Mouse (Mus musculus) megakaryocyte, adult 5-6 weeks (primary cell): Measurements from ENCODE around the gene Gm9922. TPM values are rescaled to one million over a fixed set of nuclear protein-coding genes. Genes with fewer than 3 reads are reported as not detected.

ENCODE experiments used
- ATAC-seq: 2 replicates; pipeline ENCODE4 v1.8.0; 2016; ENCODE audit warnings: mild to moderate bottlenecking, inconsistent platforms; ENCODE audit not compliant: poor library complexity, severe bottlenecking
- total RNA-seq, 2 experiments: library from RNA; stranded (forward) in 1 of 2; stranded (reverse) in 1 of 2; fragments of 153-499, 151-499 nt in 1 of 2; fragments of 221-1000, 200-1000 nt in 1 of 2; gene quantifications; 2 replicates each; pipeline versions ENCODE4 v1.2.3 to v1.2.4; 2015 to 2017

The Gm9922 gene
- total RNA-seq, 2 experiments from 2014 or later = not detected

DNA sequence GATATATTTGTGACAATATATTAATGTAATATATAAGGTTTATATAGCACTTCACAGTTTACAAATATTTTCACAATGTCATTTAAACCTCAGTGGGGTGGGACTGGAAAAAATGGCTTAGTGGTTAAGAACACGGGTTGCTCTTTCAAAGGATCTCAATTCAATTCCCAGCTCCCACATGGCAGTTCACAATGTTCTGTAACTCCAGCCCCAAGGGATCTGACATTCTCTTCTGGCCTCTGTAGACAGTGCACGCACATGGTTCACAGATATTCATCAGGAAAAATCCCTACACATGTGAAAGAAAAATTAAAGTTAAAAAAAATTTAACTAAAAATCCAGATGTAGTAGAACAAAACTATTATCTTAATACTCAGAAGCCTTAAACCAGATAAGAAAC is 41.2 kb downstream of the Gm9922 start:
- no peak for ATAC-seq

- ATAC-seq = no peak
These were observed 41.9 kb downstream of the Gm9922 start for GRCm38 (mm10) chr14:101687696-101688095.

Other genes with a start within 250 kb of the Gm9922 start
- 11.5 and 12.4 TPM in 2 replicates for gene Tbc1d4, start 120.6 kb downstream of the Gm9922 start, total RNA-seq (2015)
- 7.4 and 8.3 TPM in 2 replicates for gene Tbc1d4, start 120.6 kb downstream of the Gm9922 start, total RNA-seq (2017)
- 47.9 and 51.0 TPM in 2 replicates for gene Commd6, start 89.1 kb downstream of the Gm9922 start, total RNA-seq (2015)
- gene Commd6, start 89.1 kb downstream of the Gm9922 start, total RNA-seq (2017) = 25.7 and 34.9 TPM in 2 replicates
- gene Uchl3, start 75.8 kb downstream of the Gm9922 start, total RNA-seq (2015) = 40.1 and 40.6 TPM in 2 replicates
- gene Uchl3, start 75.8 kb downstream of the Gm9922 start, total RNA-seq (2017) = 27.2 and 33.0 TPM in 2 replicates
- gene Lmo7, start 143 bp upstream of the Gm9922 start, total RNA-seq (2015) = 0.09 TPM in 1 of 2 replicates, not detected in the other
- gene Lmo7, start 143 bp upstream of the Gm9922 start, total RNA-seq (2017) = 0.20 and 0.77 TPM in 2 replicates